Mouse (Mus musculus): ENCODE data around the gene Kdf1.
A peak's percentile ranks its signal among the peaks of the same experiment; 100 is the strongest.

The Kdf1 gene

DNA sequence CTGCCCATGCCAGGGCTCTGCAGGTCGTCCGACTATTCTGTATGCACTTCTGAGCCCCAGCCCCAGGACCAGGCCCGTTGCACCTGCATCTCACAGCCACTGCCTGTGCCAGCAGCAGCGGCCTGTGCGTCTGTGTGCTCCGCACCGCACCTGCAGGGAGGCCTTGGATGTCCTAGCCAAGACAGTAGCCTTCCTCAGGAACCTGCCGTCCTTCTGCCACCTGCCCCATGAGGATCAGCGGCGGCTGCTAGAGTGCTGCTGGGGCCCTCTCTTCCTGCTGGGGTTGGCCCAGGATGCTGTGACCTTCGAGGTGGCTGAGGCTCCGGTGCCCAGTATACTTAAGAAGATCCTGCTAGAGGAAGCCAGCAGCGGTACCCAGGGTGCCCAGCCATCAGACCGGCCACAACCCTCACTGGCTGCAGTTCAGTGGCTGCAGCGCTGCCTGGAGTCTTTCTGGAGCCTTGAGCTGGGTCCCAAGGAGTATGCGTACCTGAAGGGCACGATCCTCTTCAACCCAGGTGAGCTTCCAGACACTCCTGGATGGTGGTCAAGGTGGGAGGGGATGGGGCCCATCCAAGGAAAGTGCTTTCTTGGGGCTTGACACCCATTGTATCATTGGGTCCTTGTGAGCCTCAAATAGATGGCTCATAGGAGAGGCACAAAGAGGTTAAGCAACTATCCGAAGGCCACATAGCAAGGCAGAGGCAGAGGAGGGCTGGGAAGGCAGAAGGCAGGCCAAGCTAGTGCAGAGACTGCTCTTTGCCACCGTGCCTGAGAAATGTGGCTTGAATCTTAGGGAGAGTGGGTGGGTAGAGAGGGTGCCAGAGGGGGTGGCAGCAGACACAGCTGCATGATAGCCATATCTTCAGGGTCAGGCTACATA lies 34.9 kb downstream of the Kdf1 start:
- DNase-seq (ENCODE audit: low spot score in 2 of 2) = no peak

DNA sequence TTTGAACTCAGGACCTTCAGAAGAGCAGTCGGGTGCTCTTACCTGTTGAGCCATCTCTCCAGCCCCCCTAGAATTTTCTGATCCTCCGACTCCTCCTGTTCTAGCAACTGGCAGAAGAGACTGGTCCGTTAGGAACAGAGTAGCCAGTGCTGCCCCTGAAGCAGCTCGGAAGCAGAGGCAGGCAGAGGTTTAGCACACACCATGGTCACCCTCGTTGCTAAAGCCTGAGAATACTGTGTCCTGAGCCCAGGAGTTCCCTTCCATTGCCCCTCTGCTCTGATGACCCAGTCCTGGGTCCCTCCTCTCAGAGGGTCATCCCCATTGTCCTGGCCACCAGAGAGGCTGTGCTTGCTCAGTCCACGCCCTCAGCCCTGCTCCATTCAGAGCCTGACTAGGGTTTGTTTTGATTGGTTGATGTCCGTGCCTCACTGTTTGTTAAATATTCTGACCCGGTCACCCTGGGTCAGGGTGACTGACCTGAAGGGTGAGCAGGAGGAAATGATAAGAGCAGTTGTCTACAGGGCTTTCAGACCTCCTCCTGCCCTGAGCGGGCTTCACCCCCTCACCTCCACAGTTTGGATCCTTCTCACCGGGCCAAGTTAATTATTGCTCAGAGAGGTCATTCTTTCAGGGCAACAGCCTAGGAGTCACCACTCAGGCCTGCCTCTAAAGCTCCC lies 38.4 kb downstream of the Kdf1 start:
- no peak for DNase-seq (ENCODE audit: low spot score in 2 of 2)

DNA sequence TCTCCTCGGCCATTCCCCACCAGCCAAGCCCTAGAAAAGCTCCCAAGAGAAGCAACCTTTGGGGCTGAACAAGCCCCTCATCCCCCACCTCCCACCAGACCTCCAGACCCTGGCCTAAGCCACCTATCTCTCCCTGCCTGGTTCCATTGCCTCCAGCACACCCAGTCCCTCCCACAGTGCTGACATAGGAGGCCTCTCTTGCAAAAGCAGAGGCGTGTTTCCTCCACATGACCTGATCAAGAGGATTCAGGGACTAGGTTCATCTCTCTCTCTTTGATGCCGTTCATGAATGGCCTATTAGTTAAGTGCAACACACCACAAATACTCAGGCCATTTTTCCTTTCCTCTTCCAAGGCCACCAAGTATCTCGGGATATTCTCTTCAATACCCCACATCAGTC lies 41.1 kb downstream of the Kdf1 start:
- DNase-seq (ENCODE audit: low spot score in 2 of 2) = no peak

DNA sequence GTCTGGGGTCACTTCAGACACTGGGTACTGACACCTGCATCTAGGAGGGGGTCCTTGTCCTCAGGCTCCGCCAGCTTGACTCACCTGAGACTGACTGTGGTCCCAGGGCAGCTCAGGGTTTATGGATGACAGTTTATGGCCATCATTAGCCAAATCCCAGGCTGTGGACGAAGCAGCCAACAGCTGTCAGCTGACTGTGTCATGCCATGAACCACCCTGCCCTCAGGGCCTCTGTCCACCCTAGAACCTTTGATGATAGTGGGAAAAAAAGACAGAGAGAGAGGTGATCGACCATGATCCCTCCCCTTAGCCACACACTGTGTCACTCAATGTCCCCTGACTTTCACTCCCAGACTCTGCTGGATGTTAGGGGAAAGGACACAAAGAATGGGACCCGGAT lies 42.9 kb downstream of the Kdf1 start:
- DNase-seq (ENCODE audit: low spot score in 2 of 2) = no peak

DNA sequence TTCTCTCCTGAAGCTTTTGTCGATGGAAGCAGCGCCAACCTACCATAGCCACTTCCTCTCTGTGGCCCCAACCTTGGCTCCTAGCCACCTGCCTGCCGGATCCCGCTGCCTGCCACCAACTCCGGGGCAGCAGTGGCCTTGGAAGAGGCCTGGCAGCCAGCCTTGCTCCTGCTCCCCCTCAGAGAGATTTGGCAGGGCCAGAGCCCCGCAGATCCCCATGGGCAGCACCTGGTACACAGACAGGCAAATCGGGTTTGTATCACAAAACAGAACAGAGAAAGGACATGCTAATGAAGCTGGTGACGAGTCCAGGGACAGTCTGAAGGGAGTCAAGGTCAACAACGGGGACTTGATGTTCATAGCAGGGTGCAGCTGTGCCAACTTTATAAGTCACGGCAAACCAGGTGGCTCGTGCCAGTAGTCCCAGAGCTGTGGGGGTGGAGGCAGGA lies 44.4 kb downstream of the Kdf1 start:
- no peak for DNase-seq (ENCODE audit: low spot score in 2 of 2)

DNA sequence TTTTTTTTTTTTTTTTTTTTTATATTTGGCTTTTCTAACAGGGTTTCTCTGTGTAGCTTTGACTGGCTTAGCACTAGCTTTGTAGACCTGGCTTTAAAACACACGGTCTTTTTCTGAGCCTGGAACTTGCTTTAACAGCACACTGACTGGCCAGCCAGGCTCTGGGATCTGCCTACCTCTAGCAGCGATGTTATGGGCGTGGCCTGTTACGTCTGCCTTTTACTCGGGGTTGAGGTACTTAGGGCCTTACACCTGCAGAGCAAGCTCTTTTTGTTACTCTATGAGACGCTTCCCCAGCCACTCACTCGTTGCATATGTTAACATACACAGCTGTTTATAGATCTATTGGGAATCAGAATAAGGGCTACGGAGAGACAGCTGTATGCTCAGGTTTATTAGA lies 48.5 kb downstream of the Kdf1 start:
- DNase-seq (ENCODE audit: low spot score in 2 of 2) = no peak

DNA sequence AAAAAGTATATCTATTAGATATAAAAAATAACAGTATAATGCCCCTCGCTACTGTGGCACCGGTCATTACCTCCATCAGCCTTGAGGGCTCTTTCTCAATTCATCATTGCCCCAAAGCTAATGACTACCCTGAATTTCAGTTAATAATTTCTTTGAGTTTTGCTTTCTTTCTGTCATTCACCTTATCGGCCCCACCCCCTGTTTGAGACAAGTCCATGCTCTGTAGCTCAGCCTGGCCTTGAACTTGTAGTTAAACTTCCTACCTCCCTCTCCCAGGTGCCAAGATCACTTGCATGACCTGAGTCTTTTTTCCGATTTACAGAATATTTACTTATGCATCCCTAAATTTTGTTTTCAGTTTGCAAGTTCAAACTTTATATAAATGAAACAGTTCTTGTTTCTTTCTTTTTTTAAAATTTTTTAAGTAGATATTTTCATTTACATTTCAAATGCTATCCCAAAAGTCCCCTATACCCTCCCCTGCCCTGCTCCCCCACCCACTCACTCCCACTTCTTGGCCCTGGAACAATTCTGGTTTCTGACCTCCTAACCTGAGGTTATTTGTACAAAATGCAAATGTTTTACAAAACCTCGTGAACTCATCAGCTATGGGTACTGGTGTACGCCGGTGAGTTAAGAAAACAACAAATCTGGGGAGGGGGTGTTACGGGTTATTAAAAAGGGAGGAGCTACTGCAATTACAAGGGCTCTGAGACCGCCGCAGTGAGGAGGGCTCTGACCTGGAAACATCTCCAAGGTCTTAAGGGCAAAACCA lies 50.7 kb downstream of the Kdf1 start:
- DNase-seq (ENCODE audit: low spot score in 2 of 2) = no peak

DNA sequence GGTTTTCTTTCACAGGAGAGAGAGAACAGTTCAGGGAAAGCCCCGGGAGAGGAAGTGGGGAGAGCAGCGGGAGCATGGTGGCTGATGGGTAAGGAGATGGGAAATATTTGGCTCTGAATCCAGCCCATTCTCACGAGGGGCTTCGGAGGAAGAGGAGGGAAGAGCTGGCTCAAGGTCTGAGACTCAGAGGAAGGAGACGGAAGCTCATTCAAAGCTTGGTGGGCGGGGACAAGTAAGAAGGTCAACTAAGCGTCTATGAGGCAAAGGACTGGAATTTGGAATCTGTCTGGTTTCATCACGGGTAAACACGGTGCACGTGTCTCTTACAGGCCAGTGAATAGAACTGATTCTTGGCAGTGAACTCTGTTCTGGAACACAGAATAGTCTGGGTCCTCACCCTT lies 51.3 kb downstream of the Kdf1 start:
- no peak for DNase-seq (ENCODE audit: low spot score in 2 of 2)

DNA sequence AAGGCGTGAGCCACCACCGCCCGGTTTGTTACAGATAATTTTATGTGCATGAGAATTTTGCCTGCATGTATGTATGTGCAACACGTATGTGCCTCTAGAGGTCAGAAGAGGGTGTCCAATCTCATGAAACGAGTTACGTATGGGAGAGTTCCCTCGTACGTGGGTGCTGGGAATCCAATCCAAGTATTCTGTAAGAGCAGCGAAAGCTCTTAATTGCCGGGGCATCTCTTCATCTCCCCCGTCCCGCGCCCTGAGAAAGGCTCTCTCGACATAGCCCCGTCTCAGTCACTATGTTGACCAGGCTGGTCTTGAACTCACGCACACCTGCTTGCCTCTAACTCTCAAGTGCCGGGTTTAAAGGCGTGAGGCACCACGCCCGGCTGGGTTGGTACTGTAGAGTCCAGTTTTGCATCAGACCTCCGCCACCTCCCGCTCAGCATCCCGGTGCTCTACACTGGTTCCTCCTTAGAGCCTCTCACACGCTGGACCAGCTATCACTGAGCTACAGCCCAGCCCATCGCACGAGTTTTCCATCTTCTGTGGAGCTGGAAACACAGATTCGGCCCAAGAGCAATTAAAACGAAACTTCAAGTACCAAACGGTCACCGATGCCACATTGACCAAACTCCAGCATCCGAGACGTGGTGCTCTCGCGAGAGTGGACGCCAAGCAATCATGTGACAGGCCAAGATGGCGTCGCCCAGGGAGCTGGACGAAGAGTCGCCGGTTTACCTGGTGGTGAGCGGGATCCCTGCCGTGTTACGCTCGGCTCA lies 55.5 kb downstream of the Kdf1 start, which contains the start of gene Gpatch3:
Gpatch3 (plus strand) TSS at position 676 of the 773 bp plus-strand sequence.
- peak; percentile 88 to 95 for DNase-seq (ENCODE audit: low spot score in 2 of 2)

DNA sequence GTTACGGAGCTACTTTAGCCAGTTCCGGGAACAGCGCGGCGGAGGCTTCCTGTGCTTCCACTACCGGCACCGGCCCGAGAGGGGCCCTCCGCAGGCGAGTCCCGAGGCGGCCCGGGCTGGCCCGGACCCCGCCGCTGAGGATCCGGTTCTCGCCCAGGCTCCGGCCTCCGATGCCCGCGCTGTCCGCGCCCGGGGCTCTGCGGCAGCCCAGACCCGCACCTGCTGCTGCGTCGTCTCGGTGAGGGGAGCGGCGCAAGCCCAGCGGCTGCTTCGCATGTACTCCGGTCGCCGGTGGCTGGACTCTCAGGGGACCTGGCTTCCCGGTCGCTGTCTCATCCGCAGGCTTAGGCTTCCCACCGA lies 56.1 kb downstream of the Kdf1 start:
- DNase-seq (ENCODE audit: low spot score in 2 of 2) = no peak

DNA sequence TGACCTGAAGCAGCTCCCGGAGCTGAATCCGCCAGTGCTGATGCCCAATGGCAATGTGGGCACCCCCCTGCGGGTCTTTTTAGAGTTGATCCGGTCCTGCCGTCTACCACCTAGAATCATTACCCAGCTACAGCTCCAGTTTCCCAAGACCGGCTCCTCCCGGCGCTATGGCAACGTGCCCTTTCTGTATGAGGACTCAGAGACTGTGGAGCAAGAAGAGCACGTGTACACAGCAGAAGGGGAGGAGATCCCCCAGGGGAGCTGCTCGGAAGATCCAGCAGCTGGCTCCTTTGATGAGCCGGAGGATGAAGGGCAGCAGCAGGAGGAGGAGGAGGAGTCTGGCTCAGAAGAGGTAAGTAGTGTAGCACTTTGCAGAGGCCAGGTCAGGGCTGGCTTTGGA lies 59.2 kb downstream of the Kdf1 start:
- no peak for DNase-seq (ENCODE audit: low spot score in 2 of 2)
